Mouse (Mus musculus): ENCODE measurements around the gene Fut2.

The Fut2 gene

DNA sequence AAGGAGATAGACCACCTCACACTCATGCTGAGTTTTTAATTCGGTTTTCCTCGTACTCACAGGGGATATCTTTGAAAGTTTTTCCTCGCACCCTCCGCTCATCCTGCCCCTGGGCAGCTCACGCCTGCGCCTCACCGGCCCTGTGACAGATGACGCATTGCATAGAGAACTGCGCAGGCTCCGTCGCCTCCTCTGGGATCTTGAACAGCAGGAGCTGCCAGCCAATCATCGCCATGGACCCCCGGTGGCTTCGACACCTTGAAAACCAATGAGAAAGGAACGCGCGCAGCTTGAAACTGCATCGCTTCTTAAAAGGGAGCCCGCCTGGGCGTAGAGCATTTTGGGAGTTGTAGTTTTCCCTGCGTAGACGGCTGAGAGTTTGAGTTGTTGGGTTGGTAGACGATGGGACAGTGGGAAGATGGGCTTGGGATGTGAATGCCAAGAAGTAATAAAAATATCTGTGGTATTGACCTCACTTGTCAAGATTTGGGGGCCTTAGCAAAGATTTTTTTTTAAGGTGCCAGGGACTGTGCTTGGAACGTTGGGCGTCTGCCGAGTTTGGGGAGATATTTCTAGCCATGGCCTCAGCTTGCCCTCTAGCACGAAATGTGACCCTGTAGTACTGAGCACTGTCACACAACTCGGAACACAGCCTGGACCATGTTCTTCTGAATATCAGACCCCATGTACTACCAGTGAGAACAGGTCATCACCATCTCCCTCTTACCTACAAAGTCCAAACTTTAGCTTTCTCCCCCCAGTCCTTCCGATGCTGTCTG lies 27.4 kb downstream of the Fut2 start:
- DNase-seq (ENCODE audit: low spot score) = peak; percentile 93

GRCm38 (mm10) chr7:45637710-45638109 lies 28.5 kb downstream of the Fut2 start:
- DNase-seq (ENCODE audit: low spot score) = no peak

GRCm38 (mm10) chr7:45635711-45636688 lies 30.2 kb downstream of the Fut2 start:
- no peak for DNase-seq (ENCODE audit: low spot score)

GRCm38 (mm10) chr7:45634946-45635681 lies 31.1 kb downstream of the Fut2 start:
- DNase-seq (ENCODE audit: low spot score) = peak; percentile 79

- DNase-seq (ENCODE audit: low spot score) = no peak
Observed at GRCm38 (mm10) chr7:45632499-45632898, 33.7 kb downstream of the Fut2 start.

DNA sequence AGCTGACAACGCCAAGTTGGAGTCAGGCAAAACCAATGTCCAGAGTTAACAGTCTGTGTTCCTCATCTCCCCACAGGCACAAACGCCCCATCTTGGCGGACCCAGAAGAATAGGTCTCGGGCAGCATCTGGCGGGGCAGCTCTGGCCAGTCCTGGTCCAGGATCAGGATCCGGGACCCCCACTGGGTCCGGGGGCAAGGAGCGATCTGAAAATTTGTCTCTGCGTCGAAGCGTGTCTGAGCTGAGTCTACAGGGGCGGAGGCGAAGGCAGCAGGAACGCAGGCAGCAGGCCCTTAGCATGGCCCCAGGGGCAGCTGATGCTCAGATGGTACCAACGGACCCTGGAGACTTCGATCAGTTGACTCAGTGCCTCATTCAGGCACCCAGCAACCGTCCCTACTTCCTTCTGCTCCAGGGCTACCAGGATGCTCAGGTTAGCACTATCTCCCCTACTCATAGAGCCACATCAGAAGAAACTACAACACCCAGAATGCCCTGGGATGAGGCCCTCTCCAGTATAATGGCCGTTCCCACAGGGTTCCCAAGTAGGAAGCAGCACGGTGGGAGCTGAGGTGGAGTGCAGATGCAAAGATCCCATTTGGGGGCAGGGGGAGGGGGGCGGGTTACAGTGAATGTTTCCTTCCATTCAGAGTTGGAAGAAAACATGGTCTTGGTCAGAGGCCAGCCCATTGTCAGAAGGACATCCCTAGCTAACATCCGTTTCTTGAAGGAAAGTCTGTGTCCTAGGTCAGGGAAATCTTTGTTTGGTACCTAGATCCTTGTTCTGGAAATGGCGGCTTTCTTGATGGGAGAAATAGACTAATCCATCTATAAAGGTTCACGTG lies 35.9 kb downstream of the Fut2 start:
- peak; percentile 47 for DNase-seq (ENCODE audit: low spot score)

DNA sequence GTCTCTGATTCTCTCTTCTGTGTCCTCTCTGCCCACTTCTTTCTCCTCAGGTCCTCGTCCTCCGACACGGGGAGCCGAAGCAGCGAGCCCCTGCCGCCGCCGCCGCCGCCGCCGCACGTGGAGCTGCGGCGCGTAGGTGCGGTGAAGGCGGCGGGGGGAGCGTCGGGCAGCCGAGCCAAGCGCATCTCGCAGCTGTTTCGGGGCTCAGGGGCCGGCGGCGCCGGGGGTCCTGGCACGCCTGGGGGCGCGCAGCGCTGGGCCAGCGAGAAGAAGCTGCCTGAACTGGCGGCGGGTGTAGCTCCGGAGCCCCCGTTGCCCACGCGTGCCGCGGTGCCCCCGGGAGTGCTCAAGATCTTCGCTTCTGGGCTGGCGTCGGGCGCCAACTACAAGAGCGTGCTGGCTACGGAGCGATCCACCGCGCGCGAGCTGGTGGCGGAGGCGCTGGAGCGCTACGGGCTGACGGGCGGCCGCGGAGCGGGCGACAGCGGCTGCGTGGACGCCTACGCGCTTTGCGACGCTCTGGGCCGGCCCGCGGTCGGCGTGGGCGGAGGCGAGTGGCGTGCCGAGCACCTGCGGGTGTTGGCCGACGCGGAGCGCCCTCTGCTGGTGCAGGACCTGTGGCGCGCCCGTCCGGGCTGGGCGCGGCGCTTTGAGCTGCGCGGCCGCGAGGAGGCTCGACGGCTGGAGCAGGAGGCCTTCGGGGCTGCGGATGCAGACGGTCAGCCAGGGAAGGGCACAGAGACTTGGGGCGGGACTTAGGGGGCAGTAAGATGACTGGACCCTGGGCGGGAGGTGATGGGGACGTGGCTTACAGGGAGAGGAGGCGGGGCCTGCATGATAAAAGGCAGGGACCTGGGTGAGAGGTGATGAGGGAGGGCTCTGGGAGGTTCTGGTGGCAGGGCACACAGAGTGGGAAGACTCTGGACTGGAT lies 37.6 kb downstream of the Fut2 start:
- peak; percentile 90 for DNase-seq (ENCODE audit: low spot score)

GRCm38 (mm10) chr7:45627261-45627660 lies 38.9 kb downstream of the Fut2 start, which contains the start of gene Rasip1:
Rasip1 (plus strand) TSS chr7:45627488.
- peak; percentile 79 for DNase-seq (ENCODE audit: low spot score)

DNA sequence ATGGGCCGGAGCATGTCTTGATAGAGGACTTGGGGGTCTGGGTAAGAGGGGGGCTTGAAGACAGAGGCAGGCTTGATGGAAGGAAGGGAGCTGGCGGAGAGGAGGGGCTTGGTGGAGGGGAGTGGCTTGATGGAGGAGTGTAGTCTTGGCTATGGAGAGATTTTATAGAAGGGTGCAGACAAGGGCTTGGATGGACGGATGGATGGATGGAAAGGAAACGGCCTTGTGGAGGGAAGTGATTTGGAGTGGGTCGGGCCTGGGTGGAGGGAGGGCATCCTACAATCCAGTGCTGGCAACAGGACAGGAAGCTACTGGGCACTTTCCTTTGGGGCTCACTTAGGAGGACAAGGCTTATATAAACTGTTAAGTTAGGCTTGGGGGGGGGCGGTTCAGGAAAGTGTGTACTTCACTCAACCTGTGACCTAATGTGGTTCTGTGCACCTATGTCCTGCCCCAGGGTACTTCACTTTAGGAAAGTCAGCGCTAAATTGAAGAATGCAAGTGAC lies 39.6 kb downstream of the Fut2 start:
- peak; percentile 52 for DNase-seq (ENCODE audit: low spot score)

DNA sequence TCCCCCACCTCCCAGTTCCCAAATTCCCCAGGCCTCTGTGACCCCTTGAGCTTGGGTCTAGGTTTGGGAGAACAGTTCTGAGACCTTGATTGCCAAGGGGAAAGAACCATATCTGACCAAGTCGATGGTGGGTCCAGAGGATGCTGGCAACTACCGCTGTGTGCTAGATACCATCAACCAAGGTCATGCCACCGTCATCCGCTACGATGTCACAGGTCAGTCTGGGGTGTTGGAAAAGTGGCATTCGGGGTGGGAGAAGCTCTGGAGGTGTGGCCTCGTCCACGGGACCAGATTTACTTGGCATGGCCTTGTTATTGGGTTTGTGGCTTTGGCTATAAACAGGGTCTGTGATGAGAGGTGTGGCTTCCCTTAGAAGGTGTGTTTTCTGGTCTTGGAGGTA lies 40.7 kb downstream of the Fut2 start:
- no peak for DNase-seq (ENCODE audit: low spot score)

- DNase-seq (ENCODE audit: low spot score) = no peak
Observed at GRCm38 (mm10) chr7:45624718-45625117, 41.5 kb downstream of the Fut2 start.

- no peak for DNase-seq (ENCODE audit: low spot score)
Observed at GRCm38 (mm10) chr7:45623507-45623906, 42.7 kb downstream of the Fut2 start.

- DNase-seq (ENCODE audit: low spot score) = no peak
Observed at GRCm38 (mm10) chr7:45621443-45621842, 44.8 kb downstream of the Fut2 start, which contains the start of gene Izumo1. Izumo1 (plus strand) TSS chr7:45621811.

- DNase-seq (ENCODE audit: low spot score) = no peak
Observed at GRCm38 (mm10) chr7:45619592-45619991, 46.6 kb downstream of the Fut2 start.

DNA sequence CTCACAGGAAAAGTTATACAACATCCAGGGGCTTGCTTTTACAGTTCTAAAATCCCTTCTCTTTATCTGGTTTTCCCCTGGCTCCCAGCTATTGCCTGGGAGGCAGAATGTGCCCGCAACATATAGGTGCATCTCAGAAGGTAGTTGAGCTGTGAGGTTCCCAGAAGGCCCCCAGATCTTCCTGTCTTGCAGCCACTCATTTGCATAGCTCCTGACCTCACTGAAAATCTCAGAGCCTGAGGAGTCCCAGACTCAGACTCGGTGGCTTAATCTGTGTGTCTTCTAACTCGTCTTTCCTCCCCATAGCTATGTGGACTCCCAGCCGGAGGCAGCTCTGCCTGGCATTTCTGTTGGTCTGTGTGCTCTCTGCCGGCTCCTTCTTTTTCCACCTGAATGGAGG lies 47.9 kb downstream of the Fut2 start:
- DNase-seq (ENCODE audit: low spot score) = no peak

- DNase-seq (ENCODE audit: low spot score) = no peak
Observed at GRCm38 (mm10) chr7:45617042-45617695, 49.0 kb downstream of the Fut2 start, which contains the start of gene Fut1. Fut1 (plus strand) TSS chr7:45617289.

DNA sequence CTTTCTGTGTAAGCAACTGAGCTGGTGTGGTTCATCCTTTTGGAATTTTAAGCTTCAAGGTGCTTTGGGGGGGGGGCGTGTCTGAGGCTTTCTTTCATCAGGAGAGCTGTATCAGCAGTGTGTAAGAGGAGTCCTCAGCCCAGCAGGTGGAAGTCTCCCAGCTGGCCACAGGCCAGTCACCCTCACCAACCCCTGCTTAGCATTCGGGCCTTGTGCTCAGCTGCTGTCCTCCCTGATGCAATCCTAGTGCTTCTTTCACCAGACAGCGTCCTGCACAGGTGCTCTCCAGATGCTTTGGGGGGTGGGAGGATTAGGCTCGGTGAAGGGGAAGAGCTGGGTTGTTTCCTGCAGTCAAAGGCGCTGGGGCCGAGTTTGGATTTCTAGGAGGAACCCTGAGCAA lies 49.9 kb downstream of the Fut2 start:
- DNase-seq (ENCODE audit: low spot score) = no peak

DNA sequence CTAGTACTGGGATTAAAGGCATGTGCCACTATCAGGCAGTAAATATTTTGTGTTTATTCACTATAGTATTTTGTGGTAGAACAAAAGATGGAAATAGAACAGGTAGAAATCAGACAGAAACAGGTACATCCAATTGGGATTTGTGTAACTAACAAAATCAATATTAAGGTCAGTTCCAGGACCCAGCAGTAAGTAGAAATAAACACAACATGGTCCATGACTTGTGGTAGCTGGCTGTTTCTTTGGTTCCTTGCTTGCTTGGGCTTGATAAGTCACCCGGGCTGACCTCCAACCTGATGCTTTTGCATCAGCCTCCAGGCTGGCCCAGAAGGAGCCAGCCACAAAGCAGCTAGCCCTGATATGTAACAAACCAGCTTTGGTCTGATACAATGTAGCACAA lies 56.7 kb downstream of the Fut2 start:
- no peak for DNase-seq (ENCODE audit: low spot score)

GRCm38 (mm10) chr7:45605704-45606289 lies 60.4 kb downstream of the Fut2 start:
- no peak for DNase-seq (ENCODE audit: low spot score)
